Mouse (Mus musculus) forebrain, embryonic 16.5 days (tissue): ENCODE data around the gene Gm49380. TPM values are rescaled to one million over a fixed set of nuclear protein-coding genes. Genes with fewer than 3 reads are reported as not detected.

Experiments used
- ATAC-seq: fragments of 200-750 bp; cut with Nextera tagmentation; 2 replicates; pipeline ENCODE4 v1.8.0; 2017; ENCODE audit warnings: mild to moderate bottlenecking, moderate library complexity
- H3K27ac ChIP-seq: fragments of 300-500 bp; sonication (generic); 2 replicates; pipeline ENCODE4 v1.5.1; 2014; ENCODE audit warnings: low read length, control low read depth
- H3K27me3 ChIP-seq: fragments of 300-500 bp; sonication (generic); replicated peaks from 2 replicates; pipeline ENCODE4 v1.6.1; 2014; ENCODE audit warnings: low read length; ENCODE audit not compliant: control insufficient read depth, insufficient read depth
- H3K36me3 ChIP-seq: fragments of 300-500 bp; sonication (generic); 2 replicates; pipeline ENCODE4 v1.6.1; 2014; ENCODE audit not compliant: control insufficient read depth, insufficient read depth
- H3K4me1 ChIP-seq: fragments of 300-500 bp; sonication (generic); replicated peaks from 2 replicates; pipeline ENCODE4 v1.6.1; 2014; ENCODE audit warnings: low read length; ENCODE audit not compliant: control insufficient read depth, insufficient read depth
- H3K4me2 ChIP-seq: fragments of 300-500 bp; sonication (generic); 2 replicates; pipeline ENCODE4 v1.6.1; 2014; ENCODE audit warnings: mild to moderate bottlenecking, low read length, control low read depth
- H3K4me3 ChIP-seq: fragments of 300-500 bp; sonication (generic); replicated peaks from 2 replicates; pipeline ENCODE4 v1.5.1; 2014; ENCODE audit warnings: mild to moderate bottlenecking, low read length, control low read depth
- H3K9ac ChIP-seq: fragments of 300-500 bp; sonication (generic); replicated peaks from 2 replicates; pipeline ENCODE4 v1.6.1; 2014; ENCODE audit warnings: low read depth, low read length, control low read depth
- H3K9me3 ChIP-seq: fragments of 300-500 bp; sonication (generic); 2 replicates; pipeline ENCODE4 v1.6.1; 2016; ENCODE audit warnings: low read length; ENCODE audit not compliant: control insufficient read depth
- WGBS: fragments of 180-500 bp; shearing (Covaris S2); extraction: QIAGEN DNeasy Blood & Tissue Kit; methylation state at CpG from one replicate; pipeline ENCODE4 v1.1.7; 2014; 5-methylcytosine and 5-hydroxymethylcytosine counted together
- polyA plus RNA-seq: library from polyadenylated mRNA; unstranded; fragments of >200 nt; fragmentation: Nextera tagmentation; extraction: Ambion mirVana; gene quantifications from 2 replicates; pipeline ENCODE4 v1.2.1, GENCODE M21; 2015

Gene Gm49380
- polyA plus RNA-seq, 1 experiment from 2014 or later = 0.16 TPM

GRCm38 (mm10) chr9:44067241-44067959, 45.9 kb downstream of the Gm49380 start:
- H3K4me3 ChIP-seq = peak overlapping the region; percentile 57
- H3K9ac ChIP-seq = peak overlapping the region; percentile 59
- H3K9me3 ChIP-seq = no peaks in the 10 kb centered on the region
- H3K27ac ChIP-seq = no peak overlapping the region
- WGBS = 11% methylated on average over 15 of the region's 15 CpGs
- H3K4me1 ChIP-seq = peaks cover 15% of the 10 kb centered on the region
- peak overlapping the region; percentile 90 for H3K4me2 ChIP-seq
- no peaks in the 10 kb centered on the region for H3K36me3 ChIP-seq
- peak; percentile 49 for ATAC-seq
- H3K27me3 ChIP-seq = no peaks in the 10 kb centered on the region

GRCm38 (mm10) chr9:44066785-44067225, 46.5 kb downstream of the Gm49380 start, which contains the start of gene Usp2:
Gene Usp2, plus strand, starts transcription at chr9:44067021.
- Histone ChIP-seq H3K27ac (no peak within 1 kb of the TSS), H3K9me3 (no peaks in the 10 kb centered on the region), H3K4me2 (peak within 1 kb of the TSS; percentile 90), H3K27me3 (no peaks in the 10 kb centered on the region), H3K4me3 (peak within 1 kb of the TSS; percentile 57), H3K4me1 (peaks cover 9% of the 10 kb centered on the region), H3K36me3 (no peaks in the 10 kb centered on the region), H3K9ac (peak within 1 kb of the TSS; percentile 59)
- peak; percentile 98 for ATAC-seq
- under 1% methylated on average over 38 of the region's 38 CpGs for WGBS

GRCm38 (mm10) chr9:44065177-44065576, 48.1 kb downstream of the Gm49380 start:
- Histone ChIP-seq H3K4me3 (no peak overlapping the region), H3K36me3 (no peaks in the 10 kb centered on the region), H3K4me2 (no peak overlapping the region), H3K4me1 (peaks cover 6% of the 10 kb centered on the region), H3K27me3 (no peaks in the 10 kb centered on the region), H3K27ac (no peak overlapping the region), H3K9me3 (no peaks in the 10 kb centered on the region), H3K9ac (no peak overlapping the region)
- ATAC-seq = no peak
- WGBS = 36% methylated on average over 1 of the region's 1 CpGs

- no peaks in the 10 kb centered on the region for H3K9me3 ChIP-seq
- H3K36me3 ChIP-seq = no peaks in the 10 kb centered on the region
- ATAC-seq = no peak
- H3K4me3 ChIP-seq = no peak overlapping the region
- 0 out of 2 replicates have a peak, but pooled peaks cover 2% of the 10 kb centered on the region for H3K27me3 ChIP-seq
- no peak overlapping the region for H3K27ac ChIP-seq
- H3K9ac ChIP-seq = no peak overlapping the region
- H3K4me2 ChIP-seq = no peak overlapping the region
- 85% methylated on average over 6 of the region's 6 CpGs for WGBS
- no peaks in the 10 kb centered on the region for H3K4me1 ChIP-seq
Observed at GRCm38 (mm10) chr9:44058606-44059005, 54.7 kb downstream of the Gm49380 start.

- Histone ChIP-seq H3K4me3 (no peak overlapping the region), H3K27me3 (0 out of 2 replicates have a peak, but pooled peaks cover 2% of the 10 kb centered on the region), H3K36me3 (no peaks in the 10 kb centered on the region), H3K27ac (no peak overlapping the region), H3K4me1 (no peaks in the 10 kb centered on the region), H3K4me2 (no peak overlapping the region), H3K9ac (no peak overlapping the region), H3K9me3 (no peaks in the 10 kb centered on the region)
- 73% methylated on average over 1 of the region's 1 CpGs for WGBS
- ATAC-seq = no peak
Observed at GRCm38 (mm10) chr9:44053936-44054335, 59.4 kb downstream of the Gm49380 start.

- no peaks in the 10 kb centered on the region for H3K36me3 ChIP-seq
- no peaks in the 10 kb centered on the region for H3K4me1 ChIP-seq
- no peak overlapping the region for H3K4me2 ChIP-seq
- no peaks in the 10 kb centered on the region for H3K27me3 ChIP-seq
- no peak for ATAC-seq
- 59% methylated on average over 3 of the region's 3 CpGs for WGBS
- H3K9ac ChIP-seq = no peak overlapping the region
- H3K27ac ChIP-seq = no peak overlapping the region
- no peak overlapping the region for H3K4me3 ChIP-seq
- H3K9me3 ChIP-seq = no peaks in the 10 kb centered on the region
Observed at GRCm38 (mm10) chr9:44052855-44053254, 60.4 kb downstream of the Gm49380 start.

GRCm38 (mm10) chr9:44049381-44050165, 63.7 kb downstream of the Gm49380 start:
- no peak overlapping the region for H3K27ac ChIP-seq
- 86% methylated on average over 8 of the region's 8 CpGs for WGBS
- no peak for ATAC-seq
- peaks cover 6% of the 10 kb centered on the region for H3K27me3 ChIP-seq
- H3K9me3 ChIP-seq = no peaks in the 10 kb centered on the region
- H3K36me3 ChIP-seq = no peaks in the 10 kb centered on the region
- no peak overlapping the region for H3K4me3 ChIP-seq
- H3K4me2 ChIP-seq = no peak overlapping the region
- no peak overlapping the region for H3K9ac ChIP-seq
- no peaks in the 10 kb centered on the region for H3K4me1 ChIP-seq

GRCm38 (mm10) chr9:44048541-44049380, 64.5 kb downstream of the Gm49380 start:
- WGBS = 75% methylated on average over 15 of the region's 15 CpGs
- H3K4me3 ChIP-seq = no peak overlapping the region

More at GRCm38 (mm10) chr9:44048541-44049380, 64.5 kb downstream of the Gm49380 start:
- no peak for ATAC-seq
- H3K4me1 ChIP-seq = peaks cover 4% of the 10 kb centered on the region
- H3K27ac ChIP-seq = no peak overlapping the region
- no peak overlapping the region for H3K4me2 ChIP-seq
- no peak overlapping the region for H3K9ac ChIP-seq
- H3K36me3 ChIP-seq = no peaks in the 10 kb centered on the region
- no peaks in the 10 kb centered on the region for H3K9me3 ChIP-seq
- H3K27me3 ChIP-seq = peaks cover 13% of the 10 kb centered on the region
